Mouse (Mus musculus) forebrain, embryonic 10.5 days (tissue): ENCODE results near the gene Kcnf1. TPM values are rescaled to one million over a fixed set of nuclear protein-coding genes. Genes with fewer than 3 reads are reported as not detected.
"Not testable (repeated sequence)": the region's sequence is repeated elsewhere in the genome, so short reads cannot be mapped to it uniquely, and the experiment has no call there.

ENCODE experiments used
- DNase-seq: peaks from one replicate; pipeline ENCODE4 v3.0.0-alpha.2; 2017; ENCODE audit warnings: low spot score; ENCODE audit errors: extremely low spot score
- H3K27ac ChIP-seq: fragments of 300-500 bp; sonication (generic); 2 replicates; pipeline ENCODE4 v1.5.1; 2016; ENCODE audit warnings: mild to moderate bottlenecking
- H3K27me3 ChIP-seq: fragments of 300-500 bp; sonication (generic); 2 replicates; pipeline ENCODE4 v1.6.1; 2016; ENCODE audit warnings: mild to moderate bottlenecking; ENCODE audit not compliant: poor library complexity, severe bottlenecking
- H3K36me3 ChIP-seq: fragments of 300-500 bp; sonication (generic); replicated peaks from 2 replicates; pipeline ENCODE4 v1.6.1; 2016; ENCODE audit warnings: mild to moderate bottlenecking, moderate library complexity
- H3K4me1 ChIP-seq: fragments of 300-500 bp; sonication (generic); 2 replicates; pipeline ENCODE4 v1.6.1; 2016
- H3K4me3 ChIP-seq: fragments of 300-500 bp; sonication (generic); 2 replicates; pipeline ENCODE4 v1.5.1; 2016; ENCODE audit warnings: mild to moderate bottlenecking, moderate library complexity
- H3K9me3 ChIP-seq: fragments of 300-500 bp; sonication (generic); 2 replicates; pipeline ENCODE4 v1.6.1; 2016; ENCODE audit warnings: mild to moderate bottlenecking, moderate library complexity
- WGBS: fragments of 180-500 bp; shearing (Covaris S2); methylation state at CpG from one replicate; pipeline ENCODE4 v1.1.7; 2016; 5-methylcytosine and 5-hydroxymethylcytosine counted together
- polyA plus RNA-seq: library from polyadenylated mRNA; unstranded; fragments of >200 nt; fragmentation: Nextera tagmentation; extraction: Ambion mirVana; gene quantifications from 2 replicates; pipeline ENCODE4 v1.2.1, GENCODE M21; 2016

Gene Kcnf1
- polyA plus RNA-seq, 1 experiment from 2014 or later = 0.50 TPM

GRCm38 (mm10) chr12:17148920-17149319, 27.8 kb downstream of the Kcnf1 start:
- WGBS = 84% methylated on average over 10 of the region's 10 CpGs
- Histone ChIP-seq H3K36me3 (no peaks in the 10 kb centered on the region), H3K27me3 (no peaks in the 10 kb centered on the region), H3K4me3 (no peak overlapping the region), H3K27ac (no peak overlapping the region), H3K4me1 (peaks cover under 1% of the 10 kb centered on the region; the same call in 1 of the 2 replicates), H3K9me3 (no peaks in the 10 kb centered on the region)
- DNase-seq = no peak

GRCm38 (mm10) chr12:17141791-17142190, 34.9 kb downstream of the Kcnf1 start:
- Histone ChIP-seq H3K27me3 (no peaks in the 10 kb centered on the region), H3K36me3 (no peaks in the 10 kb centered on the region), H3K27ac (no peak overlapping the region), H3K9me3 (no peaks in the 10 kb centered on the region), H3K4me1 (peaks cover 21% of the 10 kb centered on the region), H3K4me3 (no peak overlapping the region)
- 60% methylated on average over 2 of the region's 2 CpGs for WGBS
- DNase-seq = no peak

GRCm38 (mm10) chr12:17140436-17140835, 36.3 kb downstream of the Kcnf1 start:
- 95% methylated on average over 3 of the region's 3 CpGs for WGBS

DNA sequence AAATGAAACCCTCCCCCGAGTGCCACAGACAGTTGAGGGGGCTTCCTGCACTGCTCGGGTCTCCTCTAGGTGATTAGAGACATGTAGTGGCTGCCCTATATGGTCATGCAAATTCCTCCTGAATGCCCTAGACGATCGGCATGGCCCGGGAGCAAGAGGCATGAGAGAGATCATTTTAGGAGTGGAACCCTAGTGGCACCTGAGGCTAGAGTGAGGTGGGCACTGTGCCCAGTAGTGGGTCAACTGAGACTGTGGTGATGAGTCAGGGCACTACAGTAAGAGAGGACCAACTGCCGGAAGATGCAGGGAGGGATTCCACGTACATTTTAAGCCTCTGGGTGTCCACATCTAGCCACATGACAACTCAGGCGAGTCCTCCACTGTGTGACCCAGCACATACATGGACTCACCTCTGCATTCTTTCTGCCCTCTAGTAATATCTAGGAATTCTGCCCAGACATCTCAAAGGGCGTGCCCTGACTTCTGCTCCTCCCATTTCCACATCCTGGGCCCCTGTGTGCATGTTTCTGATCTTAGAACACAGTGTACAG, 42.1 kb downstream of the Kcnf1 start:
- no peak for DNase-seq
- Histone ChIP-seq H3K9me3 (no peaks in the 10 kb centered on the region), H3K36me3 (no peaks in the 10 kb centered on the region), H3K4me3 (no peak overlapping the region), H3K4me1 (no peaks in the 10 kb centered on the region), H3K27me3 (no peaks in the 10 kb centered on the region), H3K27ac (no peak overlapping the region)
- WGBS = 88% methylated on average over 9 of the region's 9 CpGs

More at GRCm38 (mm10) chr12:17140436-17140835, 36.3 kb downstream of the Kcnf1 start:
- no peaks in the 10 kb centered on the region for H3K27me3 ChIP-seq
- H3K4me3 ChIP-seq = no peak overlapping the region
- H3K4me1 ChIP-seq = peaks cover 21% of the 10 kb centered on the region
- no peaks in the 10 kb centered on the region for H3K36me3 ChIP-seq
- no peaks in the 10 kb centered on the region for H3K9me3 ChIP-seq
- no peak for DNase-seq
- H3K27ac ChIP-seq = no peak overlapping the region

GRCm38 (mm10) chr12:17132243-17132642, 44.4 kb downstream of the Kcnf1 start:
- H3K4me1 ChIP-seq = no peaks in the 10 kb centered on the region
- no peaks in the 10 kb centered on the region for H3K27me3 ChIP-seq
- no peaks in the 10 kb centered on the region for H3K9me3 ChIP-seq
- no peak for DNase-seq
- 77% methylated on average over 8 of the region's 8 CpGs for WGBS
- no peak overlapping the region for H3K4me3 ChIP-seq
- no peaks in the 10 kb centered on the region for H3K36me3 ChIP-seq
- no peak overlapping the region for H3K27ac ChIP-seq

DNA sequence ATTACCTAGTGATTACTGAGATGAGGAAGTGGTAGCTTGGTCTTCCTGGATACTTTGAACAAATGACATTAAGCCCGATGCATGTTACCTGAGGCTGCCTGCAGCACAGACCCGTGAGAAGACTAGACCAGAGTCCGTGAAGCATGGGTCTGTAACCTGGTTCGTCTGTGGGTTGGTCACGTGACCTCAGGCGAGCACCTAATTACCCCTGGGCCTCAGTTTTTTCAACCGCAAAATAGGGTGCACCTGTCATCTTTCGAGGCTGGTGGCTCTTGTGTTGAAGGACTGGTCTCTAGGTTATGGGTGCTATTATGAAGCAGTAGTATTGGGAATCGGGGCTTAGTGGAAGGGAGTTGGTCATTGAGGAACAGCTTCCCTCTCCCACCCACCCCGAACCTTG, 45.1 kb downstream of the Kcnf1 start:
- WGBS = 94% methylated on average over 10 of the region's 10 CpGs

GRCm38 (mm10) chr12:17122881-17123280, 53.8 kb downstream of the Kcnf1 start:
- not testable (repeated sequence) for H3K36me3 ChIP-seq, H3K4me3 ChIP-seq, H3K27ac ChIP-seq, H3K9me3 ChIP-seq, DNase-seq, H3K27me3 ChIP-seq, H3K4me1 ChIP-seq
- WGBS = 97% methylated on average over 10 of the region's 12 CpGs

More for the DNA sequence above, 45.1 kb downstream of the Kcnf1 start:
- Histone ChIP-seq H3K9me3 (no peaks in the 10 kb centered on the region), H3K27ac (no peak overlapping the region), H3K36me3 (no peaks in the 10 kb centered on the region), H3K4me1 (no peaks in the 10 kb centered on the region), H3K27me3 (no peaks in the 10 kb centered on the region), H3K4me3 (no peak overlapping the region)
- DNase-seq = no peak

Other genes with a start within 250 kb of the Kcnf1 start
- 2.9 and 3.5 TPM in 2 replicates for gene Pqlc3, start 176.5 kb downstream of the Kcnf1 start, polyA plus RNA-seq
- gene 2410004P03Rik, start 165.2 kb downstream of the Kcnf1 start, polyA plus RNA-seq = 0.60 and 1.1 TPM in 2 replicates
- 585 and 641 TPM in 2 replicates for gene Pdia6, start 89.7 kb upstream of the Kcnf1 start, polyA plus RNA-seq
- 0.29 and 0.46 TPM in 2 replicates for gene Atp6v1c2, start 152.5 kb upstream of the Kcnf1 start, polyA plus RNA-seq
- gene Nol10, start 171.6 kb upstream of the Kcnf1 start, polyA plus RNA-seq = 44.1 and 45.1 TPM in 2 replicates